Mouse (Mus musculus): ENCODE measurements around the gene Gm11549.

Gene Gm11549

GRCm38 (mm10) chr3:36521073-36522060 is at the start of gene Gm11549:
Gene Gm11549, minus strand, starts transcription at chr3:36521813.
- DNase-seq: no peak

- no peak for DNase-seq
Measured at GRCm38 (mm10) chr3:36569836-36570235, 48.2 kb upstream of the Gm11549 start.

GRCm38 (mm10) chr3:36563666-36564065 is 42.1 kb upstream of the Gm11549 start:
- no peak for DNase-seq

GRCm38 (mm10) chr3:36559606-36560005 is 38.0 kb upstream of the Gm11549 start:
- DNase-seq: no peak

- no peak for DNase-seq
Measured at GRCm38 (mm10) chr3:36557601-36558000, 36.0 kb upstream of the Gm11549 start.

- peak; percentile 96 for DNase-seq
Measured at GRCm38 (mm10) chr3:36552406-36553047, 30.9 kb upstream of the Gm11549 start, which contains the start of gene Exosc9. Gene Exosc9, plus strand, starts transcription at chr3:36552606.

GRCm38 (mm10) chr3:36551851-36552384 is 30.3 kb upstream of the Gm11549 start:
- no peak for DNase-seq

- peak; percentile 29 for DNase-seq
Measured at GRCm38 (mm10) chr3:36551343-36551742, 29.7 kb upstream of the Gm11549 start.

- DNase-seq: no peak
Measured at GRCm38 (mm10) chr3:36544961-36545360, 23.3 kb upstream of the Gm11549 start.

GRCm38 (mm10) chr3:36541399-36541798 is 19.8 kb upstream of the Gm11549 start:
- no peak for DNase-seq

GRCm38 (mm10) chr3:36540756-36541155 is 19.1 kb upstream of the Gm11549 start:
- DNase-seq: no peak

GRCm38 (mm10) chr3:36537701-36538470 is 16.3 kb upstream of the Gm11549 start:
- DNase-seq: no peak

GRCm38 (mm10) chr3:36536041-36536440 is 14.4 kb upstream of the Gm11549 start:
- DNase-seq: no peak

GRCm38 (mm10) chr3:36533201-36533672 is 11.6 kb upstream of the Gm11549 start:
- DNase-seq: no peak

- DNase-seq: no peak
Measured at GRCm38 (mm10) chr3:36532738-36533137, 11.1 kb upstream of the Gm11549 start.

GRCm38 (mm10) chr3:36531979-36532542 is 10.4 kb upstream of the Gm11549 start:
- DNase-seq: no peak

GRCm38 (mm10) chr3:36531242-36531641 is 9.6 kb upstream of the Gm11549 start:
- no peak for DNase-seq

- no peak for DNase-seq
Measured at GRCm38 (mm10) chr3:36530781-36531180, 9.2 kb upstream of the Gm11549 start.

- DNase-seq: peak; percentile 66
Measured at GRCm38 (mm10) chr3:36530345-36530744, 8.7 kb upstream of the Gm11549 start.

- no peak for DNase-seq
Measured at GRCm38 (mm10) chr3:36524466-36524865, 2.9 kb upstream of the Gm11549 start.

- no peak for DNase-seq
Measured at GRCm38 (mm10) chr3:36522137-36522536, 524 bp upstream of the Gm11549 start.

- DNase-seq: no peak
Measured at GRCm38 (mm10) chr3:36516196-36516595, 5.4 kb downstream of the Gm11549 start.

Measured in lung, postnatal 14 days (tissue).